Mouse (Mus musculus) stomach, embryonic 14.5 days (tissue): Measurements from ENCODE around the gene Ankrd22. TPM values are rescaled to one million over a fixed set of nuclear protein-coding genes. Genes with fewer than 3 reads are reported as not detected.

Source experiments
- ATAC-seq: fragments of 200-750 bp; cut with Nextera tagmentation; 2 replicates; pipeline ENCODE4 v1.8.0; 2017; ENCODE audit warnings: low read depth, moderate TSS enrichment; ENCODE audit not compliant: insufficient number of reproducible peaks, insufficient read depth, low FRiP score
- H3K27ac ChIP-seq: fragments of 300-500 bp; sonication (generic); 2 replicates; pipeline ENCODE4 v1.5.1; 2014; ENCODE audit warnings: mild to moderate bottlenecking, low read length, moderate library complexity, mixed read lengths
- H3K27me3 ChIP-seq: fragments of 300-500 bp; sonication (generic); 2 replicates; pipeline ENCODE4 v1.6.1; 2014; ENCODE audit warnings: low read length, control low read depth, mixed read lengths; ENCODE audit not compliant: control insufficient read depth, insufficient read depth
- H3K36me3 ChIP-seq: fragments of 300-500 bp; sonication (generic); 2 replicates; pipeline ENCODE4 v1.6.1; 2014; ENCODE audit warnings: mild to moderate bottlenecking, control low read depth, low read length, moderate library complexity, mixed read lengths; ENCODE audit not compliant: control insufficient read depth, insufficient read depth
- H3K4me1 ChIP-seq: fragments of 300-500 bp; sonication (generic); 2 replicates; pipeline ENCODE4 v1.6.1; 2014; ENCODE audit warnings: low read length, control low read depth, mixed read lengths; ENCODE audit not compliant: control insufficient read depth, insufficient read depth
- H3K4me2 ChIP-seq: fragments of 300-500 bp; sonication (generic); replicated peaks from 2 replicates; pipeline ENCODE4 v1.6.1; 2014; ENCODE audit warnings: low read depth, low read length, control low read depth
- H3K4me3 ChIP-seq: fragments of 300-500 bp; sonication (generic); 2 replicates; pipeline ENCODE4 v1.5.1; 2014; ENCODE audit warnings: low read depth, low read length, control low read depth
- H3K9ac ChIP-seq: fragments of 300-500 bp; sonication (generic); replicated peaks from 2 replicates; pipeline ENCODE4 v1.6.1; 2014; ENCODE audit warnings: low read depth, mild to moderate bottlenecking, control low read depth, low read length, moderate library complexity, mixed read lengths
- H3K9me3 ChIP-seq: fragments of 300-500 bp; sonication (generic); 2 replicates; pipeline ENCODE4 v1.6.1; 2016; ENCODE audit warnings: low read depth, low read length, control low read depth; ENCODE audit not compliant: control insufficient read depth
- WGBS: fragments of 180-500 bp; shearing (Covaris S2); extraction: QIAGEN DNeasy Blood & Tissue Kit; methylation state at CpG from one replicate; pipeline ENCODE4 v1.1.7; 2014; 5-methylcytosine and 5-hydroxymethylcytosine counted together
- polyA plus RNA-seq: library from polyadenylated mRNA; unstranded; fragments of >200 nt; fragmentation: Nextera tagmentation; extraction: Ambion mirVana; gene quantifications from 2 replicates; pipeline ENCODE4 v1.2.1, GENCODE M21; 2014

Ankrd22 gene
- polyA plus RNA-seq, 1 experiment from 2014 or later = 3.5 TPM

- H3K4me2 ChIP-seq = no peak overlapping the region
- H3K27me3 ChIP-seq = no peaks in the 10 kb centered on the region
- H3K9ac ChIP-seq = no peak overlapping the region
- ATAC-seq = no peak
- no peaks in the 10 kb centered on the region for H3K4me1 ChIP-seq
- H3K27ac ChIP-seq = no peak overlapping the region
- H3K9me3 ChIP-seq = no peaks in the 10 kb centered on the region
- 69% methylated on average over 3 of the region's 3 CpGs for WGBS
- H3K36me3 ChIP-seq = no peaks in the 10 kb centered on the region
- H3K4me3 ChIP-seq = no peak overlapping the region
Measured at GRCm38 (mm10) chr19:34171167-34171566, 5.3 kb upstream of the Ankrd22 start.

GRCm38 (mm10) chr19:34169121-34169520, 3.3 kb upstream of the Ankrd22 start:
- H3K4me2 ChIP-seq = no peak overlapping the region
- no peaks in the 10 kb centered on the region for H3K9me3 ChIP-seq
- H3K36me3 ChIP-seq = no peaks in the 10 kb centered on the region
- ATAC-seq = no peak
- no peak overlapping the region for H3K9ac ChIP-seq
- no peaks in the 10 kb centered on the region for H3K27me3 ChIP-seq
- H3K4me3 ChIP-seq = no peak overlapping the region
- no peak overlapping the region for H3K27ac ChIP-seq
- H3K4me1 ChIP-seq = no peaks in the 10 kb centered on the region

GRCm38 (mm10) chr19:34167896-34168661, 2.2 kb upstream of the Ankrd22 start:
- Histone ChIP-seq H3K27ac (no peak overlapping the region), H3K27me3 (no peaks in the 10 kb centered on the region), H3K4me3 (no peak overlapping the region), H3K4me1 (no peaks in the 10 kb centered on the region), H3K9ac (no peak overlapping the region), H3K4me2 (no peak overlapping the region), H3K36me3 (no peaks in the 10 kb centered on the region), H3K9me3 (no peaks in the 10 kb centered on the region)
- WGBS = 53% methylated on average over 7 of the region's 7 CpGs
- no peak for ATAC-seq

- ATAC-seq = no peak
- WGBS = 67% methylated on average over 4 of the region's 4 CpGs
- H3K4me2 ChIP-seq = no peak overlapping the region
- H3K4me3 ChIP-seq = no peak overlapping the region
- no peak overlapping the region for H3K9ac ChIP-seq
- no peak overlapping the region for H3K27ac ChIP-seq
- H3K9me3 ChIP-seq = no peaks in the 10 kb centered on the region
- H3K36me3 ChIP-seq = no peaks in the 10 kb centered on the region
- H3K4me1 ChIP-seq = no peaks in the 10 kb centered on the region
- H3K27me3 ChIP-seq = no peaks in the 10 kb centered on the region
Measured at GRCm38 (mm10) chr19:34166386-34166785, 533 bp upstream of the Ankrd22 start.

- Histone ChIP-seq H3K4me2 (no peak overlapping the region), H3K4me1 (no peaks in the 10 kb centered on the region), H3K27me3 (no peaks in the 10 kb centered on the region), H3K27ac (no peak overlapping the region), H3K36me3 (no peaks in the 10 kb centered on the region), H3K4me3 (no peak overlapping the region), H3K9me3 (no peaks in the 10 kb centered on the region), H3K9ac (no peak overlapping the region)
- no peak for ATAC-seq
- 83% methylated on average over 5 of the region's 5 CpGs for WGBS
Measured at GRCm38 (mm10) chr19:34162693-34163092, 3.2 kb downstream of the Ankrd22 start.

GRCm38 (mm10) chr19:34153263-34154144, 12.3 kb downstream of the Ankrd22 start:
- H3K4me3 ChIP-seq = no peak overlapping the region
- no peak overlapping the region for H3K9ac ChIP-seq
- H3K4me1 ChIP-seq = no peaks in the 10 kb centered on the region
- no peak overlapping the region for H3K27ac ChIP-seq
- no peak for ATAC-seq
- no peaks in the 10 kb centered on the region for H3K36me3 ChIP-seq
- no peak overlapping the region for H3K4me2 ChIP-seq
- H3K9me3 ChIP-seq = no peaks in the 10 kb centered on the region
- no peaks in the 10 kb centered on the region for H3K27me3 ChIP-seq
- WGBS = 66% methylated on average over 6 of the region's 6 CpGs

GRCm38 (mm10) chr19:34151909-34152308, 13.9 kb downstream of the Ankrd22 start:
- Histone ChIP-seq H3K27me3 (no peaks in the 10 kb centered on the region), H3K36me3 (no peaks in the 10 kb centered on the region), H3K4me1 (no peaks in the 10 kb centered on the region), H3K9me3 (no peaks in the 10 kb centered on the region), H3K4me2 (no peak overlapping the region), H3K27ac (no peak overlapping the region), H3K4me3 (no peak overlapping the region), H3K9ac (no peak overlapping the region)
- 74% methylated on average over 1 of the region's 1 CpGs for WGBS
- no peak for ATAC-seq

GRCm38 (mm10) chr19:34148421-34148820, 17.4 kb downstream of the Ankrd22 start:
- Histone ChIP-seq H3K27me3 (no peaks in the 10 kb centered on the region), H3K27ac (no peak overlapping the region), H3K9ac (no peak overlapping the region), H3K4me2 (no peak overlapping the region), H3K9me3 (no peaks in the 10 kb centered on the region), H3K4me1 (no peaks in the 10 kb centered on the region), H3K36me3 (no peaks in the 10 kb centered on the region), H3K4me3 (no peak overlapping the region)
- no peak for ATAC-seq
- 76% methylated on average over 4 of the region's 4 CpGs for WGBS
